Mouse (Mus musculus) MEL (cell line): ENCODE results near the gene Taf11. TPM values are rescaled to one million over a fixed set of nuclear protein-coding genes. Genes with fewer than 3 reads are reported as not detected.

Experiments
- DNase-seq: peaks from one replicate; pipeline ENCODE4 v3.0.0; 2011; ENCODE audit warnings: low read depth, low spot score
- H3K27ac ChIP-seq: 2 replicates; pipeline ENCODE4 v1.5.1; 2012; ENCODE audit warnings: low read depth, mild to moderate bottlenecking, control low read depth, low read length, moderate library complexity; ENCODE audit not compliant: control insufficient read depth
- H3K27me3 ChIP-seq, 2 experiments: fragments of 150-350 bp in 1 of 2; sonication (generic) in 1 of 2; 2 replicates each; pipeline ENCODE4 v1.6.1; 2012; ENCODE audit warnings: low read length in 2 of 2, mild to moderate bottlenecking in 2 of 2, improper control_type of control experiment in 1 of 2, moderate library complexity in 1 of 2; ENCODE audit not compliant: insufficient read depth in 2 of 2, control insufficient read depth in 1 of 2
- H3K36me3 ChIP-seq, 2 experiments: 2 replicates each; pipeline ENCODE4 v1.6.1; 2012 to 2014; ENCODE audit warnings: low read length in 2 of 2, improper control_type of control experiment in 1 of 2, inconsistent platforms in 1 of 2, mild to moderate bottlenecking in 1 of 2; ENCODE audit not compliant: insufficient read depth in 2 of 2, control insufficient read depth in 1 of 2
- H3K4me1 ChIP-seq, 2 experiments: fragments of 150-350 bp in 1 of 2; sonication (generic) in 1 of 2; 2 replicates each; pipeline ENCODE4 v1.6.1; 2012; ENCODE audit warnings: low read length in 2 of 2, improper control_type of control experiment in 1 of 2, mild to moderate bottlenecking in 1 of 2; ENCODE audit not compliant: insufficient read depth in 2 of 2, control insufficient read depth in 1 of 2
- H3K4me3 ChIP-seq, 2 experiments: fragments of 150-350 bp in 1 of 2; sonication (generic) in 1 of 2; 2 replicates each; pipeline ENCODE4 v1.5.1; 2012; ENCODE audit warnings: low read depth in 2 of 2, low read length in 2 of 2, mild to moderate bottlenecking in 2 of 2, moderate library complexity in 2 of 2, control low read depth in 1 of 2, improper control_type of control experiment in 1 of 2; ENCODE audit not compliant: control insufficient read depth in 1 of 2, insufficient read depth in 1 of 2
- H3K79me2 ChIP-seq: 2 replicates; pipeline ENCODE4 v1.6.1; 2012; ENCODE audit warnings: mild to moderate bottlenecking, low read length, moderate library complexity; ENCODE audit not compliant: control insufficient read depth, poor library complexity, insufficient read depth
- H3K9ac ChIP-seq: 2 replicates; pipeline ENCODE4 v1.6.1; 2012; ENCODE audit warnings: low read depth, mild to moderate bottlenecking, control low read depth, low read length, moderate library complexity; ENCODE audit not compliant: control insufficient read depth, poor library complexity, severe bottlenecking
- H3K9me3 ChIP-seq: fragments of 150-350 bp; sonication (generic); replicated peaks from 2 replicates; pipeline ENCODE4 v1.6.1; 2012; ENCODE audit warnings: mild to moderate bottlenecking, low read length, improper control_type of control experiment, moderate library complexity; ENCODE audit not compliant: insufficient read depth
- BHLHE40 ChIP-seq: IDR thresholded peaks from 2 replicates; pipeline ENCODE4 v1.6.1; 2012; ENCODE audit warnings: low read depth, mild to moderate bottlenecking, inconsistent platforms, low read length, improper control_type of control experiment, borderline replicate concordance
- CHD1 ChIP-seq: IDR thresholded peaks from 2 replicates; pipeline ENCODE4 v1.6.1; 2012; ENCODE audit warnings: low read depth, mild to moderate bottlenecking, inconsistent platforms, low read length, improper control_type of control experiment
- CHD2 ChIP-seq: IDR thresholded peaks from 2 replicates; pipeline ENCODE4 v1.6.1; 2011; ENCODE audit warnings: low read length, improper control_type of control experiment
- ELF1 ChIP-seq: IDR thresholded peaks from 2 replicates; pipeline ENCODE4 v1.6.1; 2014; ENCODE audit warnings: low read depth, mild to moderate bottlenecking, inconsistent platforms, low read length, improper control_type of control experiment, moderate library complexity
- EP300 ChIP-seq, 2 experiments: IDR thresholded peaks; 2 replicates each; pipeline ENCODE4 v1.6.1; 2011; ENCODE audit warnings: improper control_type of control experiment in 2 of 2, low read length in 2 of 2, low read depth in 1 of 2, mild to moderate bottlenecking in 1 of 2
- ETS1 ChIP-seq: IDR thresholded peaks from 2 replicates; pipeline ENCODE4 v1.6.1; 2012; ENCODE audit warnings: low read depth, mild to moderate bottlenecking, inconsistent platforms, low read length, improper control_type of control experiment, moderate library complexity
- GABPA ChIP-seq: IDR thresholded peaks from 2 replicates; pipeline ENCODE4 v1.6.1; 2012; ENCODE audit warnings: low read depth, mild to moderate bottlenecking, inconsistent platforms, low read length, improper control_type of control experiment, moderate library complexity
- GATA1 ChIP-seq: IDR thresholded peaks from 2 replicates; pipeline ENCODE4 v1.6.1; 2011; ENCODE audit warnings: low read depth, low read length, improper control_type of control experiment
- HCFC1 ChIP-seq: IDR thresholded peaks from 2 replicates; pipeline ENCODE4 v1.6.1; 2012; ENCODE audit warnings: low read depth, mild to moderate bottlenecking, inconsistent platforms, low read length, improper control_type of control experiment, moderate library complexity
- KAT2A ChIP-seq: conservative IDR thresholded peaks from 2 replicates; pipeline ENCODE4 v1.6.1; 2012; ENCODE audit warnings: low read depth, low read length, improper control_type of control experiment, inconsistent platforms
- MAFK ChIP-seq: IDR thresholded peaks from 2 replicates; pipeline ENCODE4 v1.6.1; 2011; ENCODE audit warnings: low read depth, mild to moderate bottlenecking, low read length, improper control_type of control experiment, borderline replicate concordance
- MAX ChIP-seq: IDR thresholded peaks from 2 replicates; pipeline ENCODE4 v1.6.1; 2011; ENCODE audit warnings: low read length, improper control_type of control experiment
- MYC ChIP-seq: IDR thresholded peaks from 2 replicates; pipeline ENCODE4 v1.6.1; 2011; ENCODE audit warnings: low read depth, mild to moderate bottlenecking, low read length, improper control_type of control experiment, moderate library complexity
- NELFE ChIP-seq: IDR thresholded peaks from 2 replicates; pipeline ENCODE4 v1.6.1; 2011; ENCODE audit warnings: low read depth, low read length, improper control_type of control experiment
- POLR2A ChIP-seq, 2 experiments: IDR thresholded peaks; 2 replicates each; pipeline ENCODE4 v1.6.1; 2011 to 2012; ENCODE audit warnings: low read length in 2 of 2, mild to moderate bottlenecking in 2 of 2, control low read depth in 1 of 2, improper control_type of control experiment in 1 of 2, low read depth in 1 of 2, moderate library complexity in 1 of 2; ENCODE audit not compliant: control insufficient read depth in 1 of 2, insufficient read depth in 1 of 2, poor library complexity in 1 of 2
- POLR2AphosphoS5 ChIP-seq: IDR thresholded peaks from 2 replicates; pipeline ENCODE4 v1.6.1; 2012; ENCODE audit warnings: low read depth, borderline replicate concordance, mild to moderate bottlenecking, inconsistent platforms, low read length, moderate library complexity, mixed read lengths
- RAD21 ChIP-seq: IDR thresholded peaks from 2 replicates; pipeline ENCODE4 v1.6.1; 2011; ENCODE audit warnings: mild to moderate bottlenecking, low read depth, low read length, improper control_type of control experiment
- SMC3 ChIP-seq: IDR thresholded peaks from 2 replicates; pipeline ENCODE4 v1.6.1; 2011; ENCODE audit warnings: low read depth, low read length, improper control_type of control experiment
- TAL1 ChIP-seq: IDR thresholded peaks from 2 replicates; pipeline ENCODE4 v1.6.1; 2012; ENCODE audit warnings: mild to moderate bottlenecking, inconsistent platforms, low read length, moderate library complexity, mixed read lengths
- UBTF ChIP-seq: IDR thresholded peaks from 2 replicates; pipeline ENCODE4 v1.6.1; 2012; ENCODE audit warnings: low read depth, mild to moderate bottlenecking, inconsistent platforms, low read length, improper control_type of control experiment, moderate library complexity, borderline replicate concordance; ENCODE audit not compliant: insufficient read depth
- USF1 ChIP-seq: IDR thresholded peaks from 2 replicates; pipeline ENCODE4 v1.6.1; 2014; ENCODE audit warnings: low read depth, mild to moderate bottlenecking, inconsistent platforms, low read length, improper control_type of control experiment, moderate library complexity
- USF2 ChIP-seq, 2 experiments: IDR thresholded peaks; 2 replicates each; pipeline ENCODE4 v1.6.1; 2011 to 2012; ENCODE audit warnings: improper control_type of control experiment in 2 of 2, low read length in 2 of 2, borderline replicate concordance in 1 of 2, inconsistent platforms in 1 of 2, low read depth in 1 of 2, mild to moderate bottlenecking in 1 of 2; ENCODE audit not compliant: insufficient read depth in 1 of 2
- polyA plus RNA-seq, 2 experiments: library from polyadenylated mRNA; stranded (reverse) in 1 of 2; unstranded in 1 of 2; fragments of >175 nt in 1 of 2; fragments of >200 nt in 1 of 2; gene quantifications; 2 replicates each; pipeline versions ENCODE4 v1.2.1 to v1.2.4; 2012; ENCODE audit warnings: low replicate concordance in 2 of 2, low read depth in 1 of 2; ENCODE audit not compliant: insufficient read length in 2 of 2, insufficient read depth in 1 of 2, missing spikeins in 1 of 2
- total RNA-seq: library from RNA; depleted of rRNA; stranded (reverse); fragments of 300-350 nt; gene quantifications from 2 replicates; pipeline ENCODE4 v1.2.3, GENCODE M21; 2012

Gene Taf11
- total and polyA plus RNA-seq, 3 experiments: 45.7 to 77.8 TPM; not detected in 1

DNA sequence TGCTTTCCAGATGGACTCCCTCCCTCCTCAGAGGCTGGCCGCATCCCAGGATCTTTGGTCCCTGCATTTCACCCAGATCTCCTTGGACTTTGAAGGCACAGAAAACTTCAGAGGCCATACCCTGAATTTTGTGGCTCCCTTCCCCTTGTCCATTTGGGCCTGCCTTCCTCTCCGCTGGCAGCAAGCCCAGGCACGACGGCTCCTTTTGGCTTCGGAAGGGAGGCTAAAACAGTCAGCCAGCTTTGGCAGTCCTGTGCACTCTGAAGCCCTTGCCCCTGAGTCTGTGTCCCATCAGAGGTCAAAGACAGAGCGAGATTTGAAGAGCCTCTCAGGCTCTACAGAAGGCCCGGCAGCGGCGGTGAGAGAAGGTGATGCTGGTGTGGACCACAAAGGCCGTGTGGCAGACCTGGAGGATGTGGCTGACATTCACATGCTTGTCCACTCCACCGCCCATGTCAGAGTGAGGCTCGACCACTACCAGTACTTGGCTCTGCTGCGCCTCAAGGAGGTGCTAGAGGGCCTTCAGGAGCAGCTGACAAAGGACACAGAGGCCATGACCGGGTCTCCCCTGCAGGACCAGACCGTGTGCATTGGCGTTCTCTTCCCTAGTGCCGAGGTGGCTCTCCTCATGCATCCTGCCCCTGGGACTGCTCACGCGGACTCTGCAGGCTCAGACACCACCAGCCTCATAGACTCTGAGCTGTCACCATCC lies 23.0 kb downstream of the Taf11 start:
- Histone ChIP-seq H3K36me3 (peaks cover 0 to 19% of the 10 kb centered on the region in 2 experiments; a peak in 2 of 4 replicates), H3K4me1 (no peaks in the 10 kb centered on the region), H3K4me3 (no peak overlapping the region), H3K9ac (no peak overlapping the region), H3K79me2 (0 out of 2 replicates have a peak, but pooled peaks cover 2% of the 10 kb centered on the region), H3K27ac (no peak overlapping the region), H3K9me3 (no peaks in the 10 kb centered on the region), H3K27me3 (no peaks in the 10 kb centered on the region)
- TF ChIP-seq HCFC1 (no peak), BHLHE40 (no peak), TAL1 (no peak), MAX (no peak), POLR2A (IDR thresholded peaks at IDR 0.05; ENCODE audit: control insufficient read depth in 1 of 2, insufficient read depth in 1 of 2, low read depth in 1 of 2, low read length in 2 of 2, poor library complexity in 1 of 2) (no peak), CHD2 (no peak), GABPA (no peak), MYC (no peak), POLR2AphosphoS5 (no peak), ELF1 (no peak), CHD1 (no peak), NELFE (no peak), SMC3 (no peak), GATA1 (no peak), USF2 (IDR thresholded peaks at IDR 0.05; ENCODE audit: borderline replicate concordance in 1 of 2, insufficient read depth in 1 of 2, low read depth in 1 of 2, low read length in 2 of 2) (no peak), MAFK (no peak), USF1 (no peak)
- no peak for DNase-seq

DNA sequence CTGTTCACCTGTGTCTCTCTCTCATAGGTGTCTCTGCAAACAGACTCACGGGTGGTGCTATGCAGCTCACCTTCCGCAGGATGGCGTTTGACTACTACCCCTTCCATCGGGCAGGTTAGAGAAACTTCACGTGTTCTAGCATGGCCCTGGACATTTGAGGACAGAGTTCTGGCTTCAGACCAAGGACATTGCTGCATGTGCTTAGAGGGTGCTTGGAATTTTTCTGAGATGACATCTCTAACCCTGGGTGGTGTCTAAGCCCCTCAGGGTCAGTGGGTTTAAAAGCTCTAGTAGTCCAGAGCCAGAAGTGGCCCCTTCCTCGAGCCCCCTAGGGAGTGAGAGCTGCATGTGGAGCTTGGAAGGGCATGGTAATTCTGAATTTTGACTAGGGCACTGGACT lies 25.6 kb downstream of the Taf11 start:
- Histone ChIP-seq H3K9me3 (no peaks in the 10 kb centered on the region), H3K79me2 (0 out of 2 replicates have a peak, but pooled peaks cover 2% of the 10 kb centered on the region), H3K9ac (no peak overlapping the region), H3K27ac (no peak overlapping the region), H3K36me3 (peaks cover 0 to 16% of the 10 kb centered on the region in 2 experiments; a peak in 1 of 4 replicates), H3K27me3 (no peaks in the 10 kb centered on the region), H3K4me1 (no peaks in the 10 kb centered on the region), H3K4me3 (no peak overlapping the region)
- no peak for DNase-seq
- no peak for TF ChIP-seq USF2 (IDR thresholded peaks at IDR 0.05; ENCODE audit: borderline replicate concordance in 1 of 2, insufficient read depth in 1 of 2, low read depth in 1 of 2, low read length in 2 of 2)
- TF ChIP-seq EP300 (IDR thresholded peaks at IDR 0.05; ENCODE audit: low read depth in 1 of 2, low read length in 2 of 2): no peak
- no peak for TF ChIP-seq ETS1
- no peak for TF ChIP-seq UBTF
- no peak for TF ChIP-seq TAL1
- TF ChIP-seq HCFC1: no peak
- TF ChIP-seq KAT2A: no peak
- TF ChIP-seq RAD21: no peak
